Mouse (Mus musculus) liver, embryonic 15.5 days (tissue): Measurements from ENCODE around the gene Ppp2r2c. TPM values are rescaled to one million over a fixed set of nuclear protein-coding genes. Genes with fewer than 3 reads are reported as not detected.
"Not testable (repeated sequence)": the region's sequence is repeated elsewhere in the genome, so short reads cannot be mapped to it uniquely, and the experiment has no call there.

Experiments used
- ATAC-seq: fragments of 200-750 bp; cut with Nextera tagmentation; 2 replicates; pipeline ENCODE4 v1.8.0; 2017; ENCODE audit warnings: moderate number of reproducible peaks, mild to moderate bottlenecking, moderate library complexity; ENCODE audit not compliant: insufficient read depth
- H3K27ac ChIP-seq: fragments of 300-500 bp; sonication (generic); replicated peaks from 2 replicates; pipeline ENCODE4 v1.5.1; 2015; ENCODE audit warnings: mild to moderate bottlenecking, inconsistent platforms
- H3K27me3 ChIP-seq: fragments of 300-500 bp; sonication (generic); 2 replicates; pipeline ENCODE4 v1.6.1; 2015; ENCODE audit warnings: mild to moderate bottlenecking, inconsistent platforms
- H3K36me3 ChIP-seq: fragments of 300-500 bp; sonication (generic); replicated peaks from 2 replicates; pipeline ENCODE4 v1.6.1; 2015; ENCODE audit warnings: moderate library complexity, mild to moderate bottlenecking, inconsistent platforms
- H3K4me1 ChIP-seq: fragments of 300-500 bp; sonication (generic); replicated peaks from 2 replicates; pipeline ENCODE4 v1.6.1; 2015; ENCODE audit warnings: inconsistent platforms
- H3K4me2 ChIP-seq: fragments of 300-500 bp; sonication (generic); 2 replicates; pipeline ENCODE4 v1.6.1; 2015; ENCODE audit warnings: moderate library complexity, mild to moderate bottlenecking, inconsistent platforms
- H3K4me3 ChIP-seq: fragments of 300-500 bp; sonication (generic); replicated peaks from 2 replicates; pipeline ENCODE4 v1.5.1; 2015; ENCODE audit warnings: mild to moderate bottlenecking, inconsistent platforms
- H3K9ac ChIP-seq: fragments of 300-500 bp; sonication (generic); 2 replicates; pipeline ENCODE4 v1.6.1; 2015; ENCODE audit warnings: moderate library complexity, mild to moderate bottlenecking, inconsistent platforms
- H3K9me3 ChIP-seq: fragments of 300-500 bp; sonication (generic); replicated peaks from 2 replicates; pipeline ENCODE4 v1.6.1; 2016; ENCODE audit warnings: inconsistent platforms
- WGBS: fragments of 180-500 bp; shearing (Covaris S2); methylation state at CpG from one replicate; pipeline ENCODE4 v1.1.7; 2015; ENCODE audit warnings: mixed read lengths; ENCODE audit not compliant: insufficient replicate concordance; 5-methylcytosine and 5-hydroxymethylcytosine counted together
- polyA plus RNA-seq: library from polyadenylated mRNA; unstranded; fragments of >200 nt; fragmentation: Nextera tagmentation; extraction: Ambion mirVana; gene quantifications from 2 replicates; pipeline ENCODE4 v1.2.1, GENCODE M21; 2015

Ppp2r2c gene
- polyA plus RNA-seq, 1 experiment from 2014 or later, result not detected

GRCm38 (mm10) chr5:36929376-36929775, 61.1 kb downstream of the Ppp2r2c start:
- WGBS, result 49% methylated on average over 3 of the region's 3 CpGs

GRCm38 (mm10) chr5:36933383-36933782, 65.1 kb downstream of the Ppp2r2c start:
- Histone ChIP-seq H3K9me3 (no peaks in the 10 kb centered on the region), H3K27ac (no peak overlapping the region), H3K27me3 (no peaks in the 10 kb centered on the region), H3K36me3 (no peaks in the 10 kb centered on the region), H3K4me1 (no peaks in the 10 kb centered on the region), H3K4me2 (no peak overlapping the region), H3K4me3 (no peak overlapping the region), H3K9ac (no peak overlapping the region)
- 49% methylated on average over 8 of the region's 8 CpGs for WGBS
- no peak for ATAC-seq

More at GRCm38 (mm10) chr5:36929376-36929775, 61.1 kb downstream of the Ppp2r2c start:
- Histone ChIP-seq H3K9ac (no peak overlapping the region), H3K27me3 (no peaks in the 10 kb centered on the region), H3K36me3 (no peaks in the 10 kb centered on the region), H3K9me3 (no peaks in the 10 kb centered on the region), H3K4me3 (no peak overlapping the region), H3K27ac (no peak overlapping the region), H3K4me1 (no peaks in the 10 kb centered on the region), H3K4me2 (no peak overlapping the region)
- no peak for ATAC-seq

- Histone ChIP-seq H3K4me2 (no peak overlapping the region), H3K27me3 (no peaks in the 10 kb centered on the region), H3K27ac (no peak overlapping the region), H3K9ac (no peak overlapping the region), H3K4me1 (no peaks in the 10 kb centered on the region), H3K36me3 (no peaks in the 10 kb centered on the region), H3K9me3 (no peaks in the 10 kb centered on the region), H3K4me3 (no peak overlapping the region)
- ATAC-seq, result no peak
- WGBS, result 54% methylated on average over 17 of the region's 17 CpGs
Observed at GRCm38 (mm10) chr5:36935486-36936473, 67.5 kb downstream of the Ppp2r2c start.

GRCm38 (mm10) chr5:36936548-36936947, 68.2 kb downstream of the Ppp2r2c start:
- Histone ChIP-seq H3K9ac (no peak overlapping the region), H3K9me3 (no peaks in the 10 kb centered on the region), H3K27ac (no peak overlapping the region), H3K4me2 (no peak overlapping the region), H3K27me3 (no peaks in the 10 kb centered on the region), H3K4me1 (no peaks in the 10 kb centered on the region), H3K4me3 (no peak overlapping the region), H3K36me3 (no peaks in the 10 kb centered on the region)
- WGBS, result 64% methylated on average over 7 of the region's 7 CpGs
- no peak for ATAC-seq

GRCm38 (mm10) chr5:36938021-36938420, 69.7 kb downstream of the Ppp2r2c start:
- 72% methylated on average over 5 of the region's 5 CpGs for WGBS
- no peaks in the 10 kb centered on the region for H3K4me1 ChIP-seq
- ATAC-seq, result no peak

GRCm38 (mm10) chr5:36938991-36939390, 70.7 kb downstream of the Ppp2r2c start:
- H3K4me3 ChIP-seq, H3K4me2 ChIP-seq, H3K36me3 ChIP-seq, H3K9ac ChIP-seq, H3K27me3 ChIP-seq, H3K4me1 ChIP-seq, ATAC-seq, H3K9me3 ChIP-seq, H3K27ac ChIP-seq: not testable (repeated sequence)
- 48% methylated on average over 2 of the region's 2 CpGs for WGBS

More at GRCm38 (mm10) chr5:36938021-36938420, 69.7 kb downstream of the Ppp2r2c start:
- Histone ChIP-seq H3K9me3 (no peaks in the 10 kb centered on the region), H3K9ac (no peak overlapping the region), H3K27ac (no peak overlapping the region), H3K4me2 (no peak overlapping the region), H3K36me3 (no peaks in the 10 kb centered on the region), H3K27me3 (no peaks in the 10 kb centered on the region), H3K4me3 (no peak overlapping the region)

GRCm38 (mm10) chr5:36942446-36942845, 74.1 kb downstream of the Ppp2r2c start:
- 53% methylated on average over 2 of the region's 2 CpGs for WGBS
- ATAC-seq, result no peak
- Histone ChIP-seq H3K9ac (no peak overlapping the region), H3K4me3 (no peak overlapping the region), H3K4me2 (no peak overlapping the region), H3K36me3 (no peaks in the 10 kb centered on the region), H3K9me3 (no peaks in the 10 kb centered on the region), H3K4me1 (no peaks in the 10 kb centered on the region), H3K27me3 (no peaks in the 10 kb centered on the region), H3K27ac (no peak overlapping the region)

GRCm38 (mm10) chr5:36944552-36944951, 76.2 kb downstream of the Ppp2r2c start:
- H3K4me3 ChIP-seq, result no peak overlapping the region
- no peaks in the 10 kb centered on the region for H3K27me3 ChIP-seq
- H3K9ac ChIP-seq, result no peak overlapping the region
- no peaks in the 10 kb centered on the region for H3K4me1 ChIP-seq
- H3K4me2 ChIP-seq, result no peak overlapping the region
- 43% methylated on average over 5 of the region's 5 CpGs for WGBS
- H3K27ac ChIP-seq, result no peak overlapping the region
- H3K36me3 ChIP-seq, result no peaks in the 10 kb centered on the region
- ATAC-seq, result no peak
- no peaks in the 10 kb centered on the region for H3K9me3 ChIP-seq

GRCm38 (mm10) chr5:36945102-36945701, 76.9 kb downstream of the Ppp2r2c start:
- WGBS, result 27% methylated on average over 8 of the region's 8 CpGs
- no peaks in the 10 kb centered on the region for H3K4me1 ChIP-seq
- H3K9ac ChIP-seq, result no peak overlapping the region
- H3K9me3 ChIP-seq, result no peaks in the 10 kb centered on the region
- H3K27me3 ChIP-seq, result no peaks in the 10 kb centered on the region
- H3K27ac ChIP-seq, result no peak overlapping the region
- H3K36me3 ChIP-seq, result no peaks in the 10 kb centered on the region
- H3K4me2 ChIP-seq, result no peak overlapping the region
- H3K4me3 ChIP-seq, result no peak overlapping the region
- ATAC-seq, result no peak

GRCm38 (mm10) chr5:36945713-36946112, 77.4 kb downstream of the Ppp2r2c start:
- Histone ChIP-seq H3K36me3 (no peaks in the 10 kb centered on the region), H3K4me1 (no peaks in the 10 kb centered on the region), H3K9ac (no peak overlapping the region), H3K27me3 (no peaks in the 10 kb centered on the region), H3K4me3 (no peak overlapping the region), H3K4me2 (no peak overlapping the region), H3K9me3 (no peaks in the 10 kb centered on the region), H3K27ac (no peak overlapping the region)
- ATAC-seq, result no peak
- WGBS, result 47% methylated on average over 2 of the region's 2 CpGs

GRCm38 (mm10) chr5:36946445-36946844, 78.1 kb downstream of the Ppp2r2c start:
- Histone ChIP-seq H3K4me3 (no peak overlapping the region), H3K27me3 (no peaks in the 10 kb centered on the region), H3K4me1 (no peaks in the 10 kb centered on the region), H3K27ac (no peak overlapping the region), H3K4me2 (no peak overlapping the region), H3K9ac (no peak overlapping the region), H3K9me3 (no peaks in the 10 kb centered on the region), H3K36me3 (no peaks in the 10 kb centered on the region)
- ATAC-seq, result no peak
- WGBS, result 8% methylated on average over 5 of the region's 5 CpGs
